Mouse (Mus musculus) liver, adult 2 months (tissue): ENCODE results near the gene Coq5.

Experiments
- CTCF ChIP-seq: fragments of 200-500 bp; IDR thresholded peaks from 2 replicates; pipeline ENCODE4 v1.5.1; 2011; ENCODE audit warnings: low read depth, low read length, control low read depth
- POLR2A ChIP-seq: fragments of 200-500 bp; IDR thresholded peaks from 2 replicates; pipeline ENCODE4 v1.6.1; 2011; ENCODE audit warnings: low read length, control low read depth; ENCODE audit not compliant: insufficient read depth; ENCODE audit errors: extremely low read depth

GRCm38 (mm10) chr5:115326256-115326831, 46.9 kb downstream of the Coq5 start:
- TF ChIP-seq CTCF (no peak), POLR2A (no peak)
